Mouse (Mus musculus) embryonic stem cell, embryonic (primary cell): Measurements from ENCODE around the gene Gm43638.
"Not testable (repeated sequence)": the region's sequence is repeated elsewhere in the genome, so short reads cannot be mapped to it uniquely, and the experiment has no call there.

ENCODE experiments used
- CTCF ChIA-PET, 4 experiments: fragments of 300-600 bp in 2 of 4; fragments of 350-600 bp in 2 of 4; sonication (Branson Sonifier 250); formaldehyde crosslinking; loops; one replicate each; lab custom pipeline; 2022; ENCODE audit warnings: inconsistent platforms in 2 of 4; lab: Charles Lee
- POLR2A ChIA-PET, 4 experiments: fragments of 300-600 bp in 2 of 4; fragments of 350-600 bp in 2 of 4; sonication (Branson Sonifier 250); formaldehyde crosslinking; loops; one replicate each; lab custom pipeline; 2022; ENCODE audit warnings: antibody characterized with exemption in 4 of 4, inconsistent platforms in 1 of 4; lab: Charles Lee

Gene Gm43638

DNA sequence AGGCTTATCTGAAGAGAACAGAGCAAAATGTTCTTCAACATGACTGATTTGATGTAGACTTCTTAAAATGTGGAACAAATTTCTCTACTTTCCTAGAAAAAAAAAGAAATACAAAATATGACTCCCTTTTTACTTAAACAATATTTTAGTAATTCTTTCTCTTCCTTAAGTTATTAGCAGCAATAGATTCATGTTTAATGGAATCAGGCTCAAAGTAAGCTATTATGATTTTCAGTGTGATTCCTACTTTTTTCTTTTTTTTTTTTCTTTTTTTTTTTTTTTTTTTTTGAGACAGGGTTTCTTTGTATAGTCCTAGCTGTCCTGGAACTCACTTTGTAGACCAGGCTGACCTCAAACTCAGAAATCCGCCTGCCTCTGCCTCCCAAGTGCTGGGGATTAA, at the start of gene Gm43638:
Gm43638 (minus strand) TSS at position 101 of the 400 bp plus-strand sequence.
- POLR2A ChIA-PET, CTCF ChIA-PET: not testable (repeated sequence)

GRCm38 (mm10) chr5:87535994-87536644, 49.5 kb upstream of the Gm43638 start:
- POLR2A ChIA-PET = no interaction called here
- CTCF ChIA-PET = no interaction called here

- ChIA-PET POLR2A (no interaction called here), CTCF (no interaction called here)
These were observed 45.7 kb upstream of the Gm43638 start for GRCm38 (mm10) chr5:87532288-87532687.

GRCm38 (mm10) chr5:87523561-87523960, 37.0 kb upstream of the Gm43638 start:
- POLR2A ChIA-PET, CTCF ChIA-PET: not testable (repeated sequence)

GRCm38 (mm10) chr5:87505776-87506458, 19.3 kb upstream of the Gm43638 start:
- POLR2A ChIA-PET = no interaction called here
- CTCF ChIA-PET = no interaction called here

DNA sequence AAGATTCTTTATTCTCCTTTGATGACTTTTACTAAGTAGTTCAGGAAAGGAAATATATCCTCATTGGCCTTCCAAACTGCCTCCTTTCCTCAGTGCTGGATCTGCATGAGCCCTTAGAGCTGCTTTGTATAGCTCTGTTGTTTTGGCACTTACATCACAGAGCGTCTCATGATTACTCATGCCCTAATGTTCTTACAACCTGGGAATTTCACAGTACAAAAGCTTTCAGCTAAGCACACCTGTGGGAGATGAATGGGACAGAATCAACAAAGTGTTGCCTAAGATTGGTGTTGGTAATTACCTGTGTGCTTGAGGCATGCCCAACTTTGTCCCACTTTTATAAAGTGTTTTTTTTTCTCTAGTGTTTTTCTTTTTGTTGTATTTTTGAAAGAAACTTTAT, 16.1 kb upstream of the Gm43638 start:
- ChIA-PET POLR2A (no interaction called here), CTCF (no interaction called here)

DNA sequence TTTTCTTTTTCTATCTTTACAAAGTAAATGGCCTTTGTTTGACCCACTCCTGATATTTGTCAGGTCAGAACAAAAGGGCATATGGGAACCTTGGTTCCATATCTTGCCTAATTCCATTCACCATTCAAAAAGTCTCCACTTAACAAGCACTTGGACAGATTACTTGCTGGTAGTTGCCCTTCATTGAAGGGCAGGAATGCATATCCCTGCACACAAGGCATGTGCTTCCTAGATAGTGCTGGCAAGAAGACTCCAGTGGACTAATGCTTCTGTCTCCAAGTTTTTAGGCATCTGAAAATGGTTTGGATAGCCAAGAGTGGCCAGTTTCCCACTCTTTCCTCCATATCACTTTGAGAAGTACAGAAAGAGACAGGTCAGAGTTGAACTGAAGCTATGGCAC, 12.7 kb upstream of the Gm43638 start:
- POLR2A ChIA-PET = no interaction called here
- CTCF ChIA-PET = no interaction called here

DNA sequence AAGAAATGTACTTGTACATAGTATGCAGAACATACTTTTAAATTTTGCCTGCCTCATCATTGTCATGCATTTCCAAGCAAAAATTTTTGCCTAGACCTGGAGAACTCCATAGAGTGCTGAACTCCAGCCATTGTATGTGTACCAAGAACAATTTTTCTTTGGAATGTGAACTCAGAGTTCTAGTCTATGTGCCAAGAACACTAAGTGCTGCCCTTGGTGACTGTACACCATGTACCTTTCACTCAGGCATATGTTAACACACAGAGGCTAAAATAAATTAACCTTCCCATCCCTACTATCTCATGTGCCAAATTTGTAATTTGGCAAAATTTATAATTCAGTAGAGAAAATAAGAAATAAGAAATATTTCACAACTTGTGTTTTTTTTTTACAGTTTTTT, 12.3 kb upstream of the Gm43638 start:
- CTCF ChIA-PET = no interaction called here

DNA sequence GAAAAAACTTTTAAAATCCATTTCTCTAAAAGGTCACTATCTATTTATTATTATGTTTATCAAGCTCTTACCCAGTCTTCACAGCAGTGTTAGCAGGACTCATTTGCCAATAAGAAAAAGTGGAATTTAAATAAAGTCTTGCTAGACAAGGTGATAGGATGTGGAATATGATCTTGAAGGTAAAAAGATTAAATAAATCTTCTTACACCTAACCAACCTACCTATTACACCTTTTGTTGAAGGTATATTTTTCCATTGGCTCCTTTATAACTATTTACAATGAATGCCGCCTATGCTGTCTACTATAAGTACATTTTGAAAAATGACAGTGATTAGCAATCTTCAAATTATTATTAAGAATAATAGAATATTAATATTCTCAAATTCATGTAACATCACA, 4.2 kb upstream of the Gm43638 start, which contains the start of gene Ugt2a1:
Ugt2a1 (minus strand) TSS at position 101 of the 400 bp plus-strand sequence.
- ChIA-PET POLR2A (no interaction called here), CTCF (no interaction called here)

More for the DNA sequence above, 12.3 kb upstream of the Gm43638 start:
- POLR2A ChIA-PET = no interaction called here

- ChIA-PET POLR2A (no interaction called here), CTCF (no interaction called here)
These were observed 4.4 kb downstream of the Gm43638 start, which contains the start of gene Ugt2a2 for GRCm38 (mm10) chr5:87482160-87482559. TSS of gene Ugt2a2 (minus strand) at chr5:87482260.

DNA sequence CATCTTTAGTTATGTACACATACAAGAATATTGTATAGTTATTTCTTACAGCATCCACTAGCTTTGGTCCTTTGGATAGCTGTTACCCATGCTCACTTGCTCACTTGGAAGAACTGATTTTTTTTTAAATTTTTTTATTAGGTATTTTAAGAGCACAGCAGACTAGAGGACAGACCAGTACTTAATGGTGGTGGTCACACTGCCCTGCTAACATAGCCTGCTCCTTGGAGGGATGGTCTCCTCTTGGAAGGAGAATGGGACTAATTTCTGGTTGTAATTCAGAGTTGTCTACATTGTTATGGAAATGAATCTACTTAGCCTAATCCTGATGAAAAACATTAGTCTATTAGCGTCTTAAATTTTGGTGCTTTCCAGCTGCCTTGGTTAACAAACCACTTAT, 27.8 kb downstream of the Gm43638 start:
- CTCF ChIA-PET = no interaction called here
- POLR2A ChIA-PET = no interaction called here

DNA sequence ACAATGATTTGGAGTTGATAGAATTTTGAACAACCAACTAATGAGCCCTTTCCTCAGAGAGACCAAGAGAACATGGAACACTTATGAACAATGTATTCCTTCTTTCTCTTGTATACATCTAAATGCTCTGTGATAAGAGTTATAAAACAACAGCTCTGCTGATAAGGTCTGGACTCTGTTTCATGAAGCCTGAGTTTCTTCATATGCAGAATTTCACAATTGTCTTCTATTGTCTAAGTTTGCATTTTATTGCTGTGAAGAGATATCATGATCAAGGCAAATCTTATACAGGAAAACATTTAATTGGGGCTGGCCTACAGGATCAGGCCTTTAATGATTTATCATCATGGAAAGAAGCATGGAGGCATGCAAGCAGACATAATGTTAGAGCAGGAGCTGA, 28.9 kb downstream of the Gm43638 start:
- ChIA-PET CTCF (no interaction called here), POLR2A (no interaction called here)

GRCm38 (mm10) chr5:87456216-87456850, 30.3 kb downstream of the Gm43638 start:
- ChIA-PET CTCF (no interaction called here), POLR2A (no interaction called here)

DNA sequence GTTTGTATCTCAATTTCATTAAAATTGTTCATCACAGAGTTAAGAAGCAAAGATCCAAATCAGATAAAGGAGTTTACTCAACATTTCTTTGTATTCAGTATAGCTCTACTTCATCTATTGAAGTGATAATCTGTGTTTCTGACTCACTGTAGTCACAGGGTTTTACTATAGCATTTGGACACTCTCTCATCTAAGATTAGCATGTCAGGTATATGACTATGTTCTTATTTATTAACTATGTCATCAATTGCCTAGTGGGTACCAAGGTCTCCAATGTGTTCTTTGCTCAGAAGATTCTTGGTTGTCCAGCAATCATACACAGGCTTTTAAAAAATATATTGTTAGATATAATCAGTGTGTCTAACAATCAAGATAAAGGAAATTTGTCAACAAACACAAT, 31.1 kb downstream of the Gm43638 start:
- ChIA-PET CTCF (no interaction called here), POLR2A (no interaction called here)

- POLR2A ChIA-PET, CTCF ChIA-PET: not testable (repeated sequence)
These were observed 34.1 kb downstream of the Gm43638 start for GRCm38 (mm10) chr5:87452514-87452913.

GRCm38 (mm10) chr5:87436264-87436663, 50.3 kb downstream of the Gm43638 start:
- CTCF ChIA-PET = interaction anchor here in 1 of 4 experiments (0.6 kb wide), 1 partner anchor 1253 kb away, joined by 3 read pairs; no protein-coding TSS in a partner anchor
- POLR2A ChIA-PET = no interaction called here

GRCm38 (mm10) chr5:87425676-87426075, 60.9 kb downstream of the Gm43638 start:
- CTCF ChIA-PET = no interaction called here
- POLR2A ChIA-PET = no interaction called here

GRCm38 (mm10) chr5:87424041-87424440, 62.6 kb downstream of the Gm43638 start, which contains the start of gene Ugt2b38:
TSS of gene Ugt2b38 (minus strand) at chr5:87424203.
- CTCF ChIA-PET, POLR2A ChIA-PET: not testable (repeated sequence)
